Mouse (Mus musculus) hindbrain, embryonic 16.5 days (tissue): ENCODE results near the gene Alk. TPM values are rescaled to one million over a fixed set of nuclear protein-coding genes. Genes with fewer than 3 reads are reported as not detected.
A peak's percentile ranks its signal among the peaks of the same experiment; 100 is the strongest.

ENCODE experiments used
- ATAC-seq: fragments of 200-750 bp; cut with Nextera tagmentation; 2 replicates; pipeline ENCODE4 v1.8.0; 2017; ENCODE audit warnings: moderate TSS enrichment, moderate library complexity
- H3K27ac ChIP-seq: fragments of 300-500 bp; sonication (generic); 2 replicates; pipeline ENCODE4 v1.5.1; 2014; ENCODE audit warnings: low read depth, mild to moderate bottlenecking, control low read depth, low read length, moderate library complexity
- H3K27me3 ChIP-seq: fragments of 300-500 bp; sonication (generic); replicated peaks from 2 replicates; pipeline ENCODE4 v1.6.1; 2014; ENCODE audit warnings: low read length; ENCODE audit not compliant: control insufficient read depth, insufficient read depth
- H3K36me3 ChIP-seq: fragments of 300-500 bp; sonication (generic); 2 replicates; pipeline ENCODE4 v1.6.1; 2014; ENCODE audit warnings: mild to moderate bottlenecking, low read length, moderate library complexity, mixed read lengths; ENCODE audit not compliant: control insufficient read depth, insufficient read depth
- H3K4me1 ChIP-seq: fragments of 300-500 bp; sonication (generic); 2 replicates; pipeline ENCODE4 v1.6.1; 2014; ENCODE audit warnings: low read depth, low read length; ENCODE audit not compliant: control insufficient read depth, insufficient read depth
- H3K4me2 ChIP-seq: fragments of 300-500 bp; sonication (generic); 2 replicates; pipeline ENCODE4 v1.6.1; 2014; ENCODE audit warnings: mild to moderate bottlenecking, low read length, control low read depth, moderate library complexity
- H3K4me3 ChIP-seq: fragments of 300-500 bp; sonication (generic); 2 replicates; pipeline ENCODE4 v1.5.1; 2014; ENCODE audit warnings: mild to moderate bottlenecking, low read length, control low read depth, moderate library complexity
- H3K9ac ChIP-seq: fragments of 300-500 bp; sonication (generic); 2 replicates; pipeline ENCODE4 v1.6.1; 2014; ENCODE audit warnings: low read depth, mild to moderate bottlenecking, control low read depth, low read length, moderate library complexity
- H3K9me3 ChIP-seq: fragments of 300-500 bp; sonication (generic); 2 replicates; pipeline ENCODE4 v1.6.1; 2014; ENCODE audit warnings: mild to moderate bottlenecking, low read length, moderate library complexity; ENCODE audit not compliant: control insufficient read depth
- WGBS: fragments of 180-500 bp; shearing (Covaris S2); extraction: QIAGEN DNeasy Blood & Tissue Kit; methylation state at CpG from one replicate; pipeline ENCODE4 v1.1.7; 2014; 5-methylcytosine and 5-hydroxymethylcytosine counted together
- polyA plus RNA-seq: library from polyadenylated mRNA; unstranded; fragments of >200 nt; fragmentation: Nextera tagmentation; extraction: Ambion mirVana; gene quantifications from 2 replicates; pipeline ENCODE4 v1.2.1, GENCODE M21; 2015

Gene Alk
- polyA plus RNA-seq, 1 experiment from 2014 or later = 6.4 TPM

DNA sequence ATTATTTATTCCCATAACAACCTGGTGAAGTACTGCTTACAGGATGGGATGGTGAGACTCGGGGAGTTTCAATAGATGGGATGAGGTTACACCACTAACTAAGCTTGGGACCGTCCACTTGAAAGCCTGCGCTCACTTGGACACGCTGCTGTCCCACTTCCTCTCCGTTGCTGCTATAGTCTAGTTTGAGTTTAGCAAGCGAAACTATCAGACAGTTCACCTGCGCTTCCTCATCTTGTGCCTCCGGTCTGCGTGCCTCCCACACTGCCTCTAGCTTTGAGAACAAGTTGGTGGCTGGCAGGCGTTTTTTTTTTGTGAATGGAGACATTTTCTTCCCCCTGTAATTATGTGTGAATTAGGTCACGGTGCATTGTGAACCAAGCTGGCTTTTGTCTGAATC, 639.8 kb downstream of the Alk start:
- no peak overlapping the region for H3K4me2 ChIP-seq
- H3K4me3 ChIP-seq = no peak overlapping the region
- ATAC-seq = no peak
- no peaks in the 10 kb centered on the region for H3K27me3 ChIP-seq
- 57% methylated on average over 11 of the region's 11 CpGs for WGBS
- no peak overlapping the region for H3K9ac ChIP-seq
- no peaks in the 10 kb centered on the region for H3K36me3 ChIP-seq
- no peaks in the 10 kb centered on the region for H3K9me3 ChIP-seq
- peaks cover 3% of the 10 kb centered on the region; the same call in 1 of the 2 replicates for H3K4me1 ChIP-seq
- no peak overlapping the region for H3K27ac ChIP-seq

DNA sequence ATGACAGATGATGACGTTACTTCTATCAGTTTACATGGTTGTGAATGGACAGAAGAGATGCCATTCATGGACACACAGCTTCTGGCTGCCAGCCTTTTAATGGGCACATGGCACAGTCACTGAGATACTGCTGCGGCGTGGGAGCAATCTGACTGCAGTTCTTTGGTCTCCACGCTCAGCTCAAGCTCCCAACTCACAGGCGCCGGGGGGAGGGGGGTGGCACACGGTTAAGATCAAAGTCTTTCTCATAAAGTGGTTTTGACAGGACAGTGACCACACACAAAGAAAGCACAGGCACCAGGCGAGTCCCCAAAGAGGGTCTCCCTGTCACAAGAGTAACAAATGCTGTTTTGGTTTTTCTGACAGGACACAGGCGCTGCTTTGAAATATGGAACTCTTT, 641.7 kb downstream of the Alk start:
- peak overlapping the region; percentile 8; the same call in 1 of the 2 replicates for H3K4me2 ChIP-seq

DNA sequence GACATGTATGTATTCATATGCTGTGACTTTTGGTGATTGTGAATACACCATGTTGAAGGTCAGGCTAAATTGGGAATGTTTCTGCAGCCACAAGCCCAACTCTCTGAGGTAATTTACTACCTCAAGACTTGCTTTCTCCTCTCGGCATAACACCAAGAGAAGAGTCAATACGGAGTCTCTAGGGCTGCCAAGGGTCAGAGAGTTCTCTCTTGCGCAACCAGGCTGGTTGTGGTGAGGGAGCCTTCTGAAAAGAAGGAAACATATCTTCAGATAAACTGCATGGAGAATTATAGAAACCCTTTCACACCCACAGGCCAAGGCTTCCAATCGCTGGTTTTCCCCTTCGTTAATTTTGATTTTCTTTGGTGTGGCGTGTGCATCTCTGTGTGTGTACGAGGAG, 649.4 kb downstream of the Alk start:
- H3K36me3 ChIP-seq = no peaks in the 10 kb centered on the region
- no peak overlapping the region for H3K4me2 ChIP-seq
- H3K9me3 ChIP-seq = no peaks in the 10 kb centered on the region
- WGBS = 89% methylated on average over 7 of the region's 7 CpGs
- ATAC-seq = no peak
- no peak overlapping the region for H3K4me3 ChIP-seq
- H3K27ac ChIP-seq = no peak overlapping the region
- H3K9ac ChIP-seq = no peak overlapping the region
- H3K4me1 ChIP-seq = 0 out of 2 replicates have a peak, but pooled peaks cover 4% of the 10 kb centered on the region
- no peaks in the 10 kb centered on the region for H3K27me3 ChIP-seq

More for the DNA sequence above, 641.7 kb downstream of the Alk start:
- no peak for ATAC-seq
- 37% methylated on average over 9 of the region's 9 CpGs for WGBS
- no peak overlapping the region for H3K4me3 ChIP-seq
- H3K36me3 ChIP-seq = no peaks in the 10 kb centered on the region
- no peaks in the 10 kb centered on the region for H3K27me3 ChIP-seq
- H3K4me1 ChIP-seq = peaks cover 3% of the 10 kb centered on the region; the same call in 1 of the 2 replicates
- H3K9me3 ChIP-seq = no peaks in the 10 kb centered on the region
- H3K27ac ChIP-seq = no peak overlapping the region
- no peak overlapping the region for H3K9ac ChIP-seq

DNA sequence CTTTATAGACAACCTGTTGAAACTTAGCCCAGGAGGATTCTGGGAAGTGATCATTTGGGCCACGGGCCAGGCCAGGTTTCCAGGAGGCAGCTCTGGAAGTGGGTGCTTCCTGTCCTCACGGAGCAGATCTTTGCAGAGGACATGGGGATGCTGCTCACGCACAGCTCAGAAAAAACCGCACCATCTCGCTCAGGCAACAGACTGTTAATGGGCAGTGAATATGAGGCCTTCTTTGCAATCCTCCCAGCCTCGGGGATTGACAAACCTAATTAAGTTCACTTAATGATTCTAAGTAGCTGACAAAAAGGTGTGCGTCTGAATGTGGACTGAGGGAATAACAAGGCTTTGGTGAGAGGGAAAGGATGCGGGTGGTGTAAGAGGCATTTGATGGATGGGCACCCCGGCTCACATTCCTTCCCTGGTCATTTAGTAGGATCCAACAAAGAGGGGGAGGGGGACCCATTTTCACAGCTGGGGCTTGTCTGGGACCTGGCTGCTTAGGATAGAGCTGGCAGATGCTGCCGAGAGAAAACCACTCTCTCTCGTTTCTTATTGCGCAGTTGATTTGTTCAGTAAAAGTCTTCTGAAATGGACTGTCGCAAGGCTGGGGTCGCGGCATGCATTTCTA, 650.1 kb downstream of the Alk start:
- WGBS = 57% methylated on average over 15 of the region's 15 CpGs
- no peaks in the 10 kb centered on the region for H3K36me3 ChIP-seq
- no peak overlapping the region for H3K4me3 ChIP-seq
- H3K9ac ChIP-seq = no peak overlapping the region
- ATAC-seq = peak; percentile 40; the same call in 1 of the 2 replicates
- no peaks in the 10 kb centered on the region for H3K9me3 ChIP-seq
- H3K4me1 ChIP-seq = 0 out of 2 replicates have a peak, but pooled peaks cover 4% of the 10 kb centered on the region
- no peak overlapping the region for H3K4me2 ChIP-seq
- no peak overlapping the region for H3K27ac ChIP-seq
- H3K27me3 ChIP-seq = no peaks in the 10 kb centered on the region

DNA sequence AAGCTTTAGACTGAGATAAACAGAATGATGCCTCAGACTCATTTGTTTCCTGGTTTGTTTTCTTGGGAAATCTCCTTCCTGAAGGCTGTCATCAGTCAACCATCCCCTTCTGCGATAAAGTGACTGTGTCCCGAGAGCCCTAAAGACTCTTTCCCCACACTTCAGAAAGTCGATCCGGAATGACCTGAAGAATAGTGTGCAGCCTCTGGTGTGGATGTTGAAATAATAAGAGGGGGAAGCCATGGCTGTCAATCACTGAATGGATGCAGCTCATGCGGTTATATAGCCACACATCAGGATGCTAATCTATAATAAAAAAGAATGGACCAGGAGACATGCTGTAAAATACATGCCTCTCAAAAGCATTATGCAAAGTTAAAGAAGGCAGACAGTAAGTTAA, 653.5 kb downstream of the Alk start:
- 48% methylated on average over 5 of the region's 5 CpGs for WGBS
- Histone ChIP-seq H3K27me3 (no peaks in the 10 kb centered on the region), H3K9me3 (no peaks in the 10 kb centered on the region), H3K27ac (no peak overlapping the region), H3K4me1 (peaks cover 14% of the 10 kb centered on the region), H3K4me2 (no peak overlapping the region), H3K9ac (no peak overlapping the region), H3K36me3 (no peaks in the 10 kb centered on the region), H3K4me3 (no peak overlapping the region)
- ATAC-seq = no peak

DNA sequence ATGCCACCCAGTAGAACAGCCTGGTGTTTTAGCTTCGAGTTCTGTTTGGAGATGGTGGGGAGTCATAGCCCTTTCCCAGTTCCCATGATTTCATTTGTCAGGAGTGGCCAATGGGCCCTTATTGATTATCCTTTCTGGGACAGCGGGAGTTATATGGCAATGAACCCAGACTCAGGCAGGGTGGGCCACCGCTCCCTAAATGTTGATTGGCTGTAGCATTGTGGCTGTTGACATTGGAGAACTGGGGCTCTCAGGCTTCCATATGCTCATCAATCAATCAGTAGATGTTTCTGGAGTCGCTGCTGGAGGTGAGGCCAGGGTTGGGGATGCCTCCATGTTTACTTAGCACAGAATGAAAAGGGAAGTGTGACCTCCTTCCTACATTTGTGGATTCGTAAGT, 655.7 kb downstream of the Alk start:
- Histone ChIP-seq H3K9me3 (no peaks in the 10 kb centered on the region), H3K4me1 (peaks cover 10% of the 10 kb centered on the region), H3K9ac (no peak overlapping the region), H3K27ac (no peak overlapping the region), H3K36me3 (no peaks in the 10 kb centered on the region), H3K4me3 (no peak overlapping the region), H3K27me3 (no peaks in the 10 kb centered on the region), H3K4me2 (no peak overlapping the region)
- 80% methylated on average over 5 of the region's 5 CpGs for WGBS
- no peak for ATAC-seq

DNA sequence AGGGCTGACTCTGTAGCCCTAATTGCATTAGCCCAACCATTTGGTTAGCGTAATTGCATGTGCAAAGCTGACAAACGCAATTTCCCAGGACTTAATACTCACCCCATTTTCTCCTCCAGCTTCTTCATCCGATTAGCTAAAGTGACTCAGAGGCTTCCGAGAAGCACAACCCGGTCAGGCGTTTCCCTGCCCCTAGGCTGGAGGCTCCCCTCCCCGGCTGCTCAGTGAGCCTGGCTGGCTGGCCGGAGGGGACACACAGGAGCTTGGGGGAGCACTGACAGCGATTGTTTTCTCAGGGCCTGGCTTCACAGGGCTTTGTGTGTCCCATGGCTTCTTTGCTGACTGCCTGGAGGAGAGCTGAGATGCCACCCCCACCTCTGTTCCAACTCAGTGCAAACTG, 657.0 kb downstream of the Alk start:
- Histone ChIP-seq H3K9me3 (no peaks in the 10 kb centered on the region), H3K4me3 (no peak overlapping the region), H3K27ac (no peak overlapping the region), H3K27me3 (no peaks in the 10 kb centered on the region), H3K36me3 (no peaks in the 10 kb centered on the region), H3K4me1 (peaks cover 10% of the 10 kb centered on the region), H3K9ac (0 out of 2 replicates have a peak overlapping the region, but pooled peaks have one; percentile 28), H3K4me2 (no peak overlapping the region)
- 20% methylated on average over 9 of the region's 9 CpGs for WGBS
- ATAC-seq = peak; percentile 42; the same call in 1 of the 2 replicates

DNA sequence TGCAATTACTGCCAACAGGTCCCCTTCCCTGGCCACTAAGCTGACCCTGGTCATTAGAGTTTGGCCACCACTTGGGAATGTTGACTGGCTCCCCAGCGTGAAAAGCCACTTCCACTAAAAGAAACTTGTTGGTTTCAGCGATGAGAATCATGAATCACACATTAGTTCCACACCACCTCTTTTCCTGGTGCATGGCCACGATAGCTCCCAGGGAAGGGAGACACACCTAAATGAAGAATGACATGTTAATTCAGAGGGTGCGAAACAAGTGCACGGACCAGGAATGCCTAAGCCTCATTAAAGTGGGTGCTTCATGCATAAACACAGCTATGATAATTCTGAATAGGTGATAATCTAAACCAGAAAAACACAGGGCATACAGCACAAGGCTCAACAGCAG, 660.4 kb downstream of the Alk start:
- Histone ChIP-seq H3K4me1 (peaks cover 10% of the 10 kb centered on the region), H3K27ac (no peak overlapping the region), H3K4me3 (no peak overlapping the region), H3K4me2 (no peak overlapping the region), H3K36me3 (no peaks in the 10 kb centered on the region), H3K27me3 (no peaks in the 10 kb centered on the region), H3K9ac (no peak overlapping the region), H3K9me3 (no peaks in the 10 kb centered on the region)
- no peak for ATAC-seq
- 56% methylated on average over 5 of the region's 5 CpGs for WGBS

DNA sequence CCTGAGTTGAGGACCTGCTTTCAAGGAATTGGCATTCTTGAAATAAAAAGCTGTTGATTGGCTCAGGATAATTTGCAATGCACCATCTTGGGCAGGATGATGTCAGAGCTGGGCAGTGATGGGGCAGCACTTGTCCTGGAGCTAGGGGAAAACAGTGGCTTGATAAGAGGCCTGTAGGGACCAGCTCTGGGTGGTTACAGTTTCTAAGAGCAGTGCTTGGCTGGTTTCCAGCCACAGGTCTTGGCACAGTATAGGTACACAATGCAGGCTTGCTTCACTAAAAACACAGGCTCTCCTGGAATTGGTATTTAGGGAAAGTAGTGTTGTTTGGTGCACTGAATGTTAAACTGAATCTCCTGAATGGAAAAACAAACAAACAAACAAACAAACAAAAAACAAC, 662.4 kb downstream of the Alk start:
- H3K4me1 ChIP-seq = peaks cover under 1% of the 10 kb centered on the region; the same call in 1 of the 2 replicates
- H3K27ac ChIP-seq = no peak overlapping the region
- H3K9ac ChIP-seq = no peak overlapping the region
- H3K4me2 ChIP-seq = no peak overlapping the region
- H3K4me3 ChIP-seq = no peak overlapping the region
- no peaks in the 10 kb centered on the region for H3K9me3 ChIP-seq
- no peak for ATAC-seq
- no peaks in the 10 kb centered on the region for H3K36me3 ChIP-seq
- no peaks in the 10 kb centered on the region for H3K27me3 ChIP-seq
